Mouse (Mus musculus): ENCODE measurements at regions not wholly inside any gene's neighbourhood (a gene's known extent, or its start where the extent isn't known, plus 50 kb on each side); places are given as distances from the start of the nearest gene placed in this dataset.
"Not testable (repeated sequence)": the region's sequence is repeated elsewhere in the genome, so short reads cannot be mapped to it uniquely, and the experiment has no call there.

DNA sequence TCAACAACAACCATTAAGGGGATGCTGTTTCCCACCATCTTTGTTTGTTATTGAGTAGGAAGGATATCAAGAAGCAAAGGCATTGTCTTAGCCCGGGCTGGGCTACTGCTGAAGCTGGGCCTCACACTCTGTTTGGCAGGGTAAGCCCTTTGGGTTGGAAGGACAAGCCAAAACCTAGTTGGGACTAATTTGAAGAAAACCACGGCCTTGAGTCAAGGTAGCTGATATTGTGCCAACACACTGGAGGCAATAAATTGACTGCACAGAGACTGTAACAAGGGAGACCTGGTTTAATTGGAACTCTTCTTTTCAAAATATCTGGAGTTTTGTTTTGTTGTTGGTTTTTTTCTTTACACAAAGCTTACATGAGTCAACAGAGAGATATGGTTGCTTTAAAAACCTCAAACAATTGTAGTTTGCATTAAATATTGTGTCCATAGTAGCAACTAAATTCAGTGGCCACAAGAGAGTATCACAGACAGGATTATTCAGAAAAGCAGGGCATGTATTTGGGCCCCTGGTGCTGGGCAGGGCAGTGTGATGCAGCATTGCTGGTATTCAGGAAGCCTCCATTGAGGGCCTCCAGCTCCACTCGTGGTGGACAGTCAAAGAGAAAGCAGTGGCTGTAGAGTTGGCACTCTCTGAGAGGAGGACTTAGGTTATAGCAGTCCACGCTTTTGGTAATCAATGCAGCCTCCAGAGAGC, 105.5 kb upstream of the Ubl3 start:
- no peak for ATAC-seq (ENCODE audit: low TSS enrichment)

GRCm38 (mm10) chr5:148652525-148653243, 100.1 kb upstream of the Ubl3 start:
- no peak for ATAC-seq (ENCODE audit: low TSS enrichment)

DNA sequence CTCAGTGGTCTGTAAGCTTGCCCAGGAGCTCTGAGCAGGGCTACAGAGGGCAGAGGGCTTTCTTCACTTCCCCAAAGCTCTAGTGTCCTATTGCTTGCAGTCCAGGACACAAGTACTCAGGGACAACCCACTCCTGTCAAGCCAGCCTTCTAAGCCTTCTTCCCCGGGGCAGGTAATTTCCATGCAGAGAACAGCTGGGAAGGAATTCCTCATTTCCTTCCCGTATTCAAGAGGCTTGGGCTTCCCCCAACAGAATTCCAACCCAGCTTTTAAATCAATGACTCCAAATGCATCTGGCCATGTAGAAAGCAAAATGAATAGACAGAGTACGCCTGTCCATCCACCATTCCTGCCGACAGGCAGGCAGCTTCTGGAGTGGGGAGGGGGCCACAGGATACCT, 99.1 kb upstream of the Ubl3 start:
- ATAC-seq (ENCODE audit: low TSS enrichment) = no peak

DNA sequence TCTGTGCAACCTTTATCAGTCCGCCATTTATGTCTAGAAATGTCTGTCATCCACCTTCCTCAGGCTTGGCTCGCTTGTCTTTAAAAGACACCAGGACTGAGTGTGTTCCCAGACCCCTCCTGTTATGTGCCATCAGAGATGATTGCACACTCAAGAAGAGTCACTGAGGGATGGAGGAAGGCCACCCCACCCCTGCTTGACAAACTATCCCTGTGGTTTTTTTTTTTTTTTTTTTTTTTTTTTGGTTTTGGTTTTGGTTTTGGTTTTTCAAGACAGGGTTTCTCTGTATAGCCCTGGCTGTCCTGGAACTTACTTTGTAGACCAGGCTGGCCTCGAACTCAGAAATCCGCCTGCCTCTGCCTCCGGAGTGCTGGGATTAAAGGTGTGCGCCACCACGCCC, 97.0 kb upstream of the Ubl3 start:
- not testable (repeated sequence) for ATAC-seq (ENCODE audit: low TSS enrichment)

GRCm38 (mm10) chr5:148649123-148649522, 96.5 kb upstream of the Ubl3 start:
- no peak for ATAC-seq (ENCODE audit: low TSS enrichment)

GRCm38 (mm10) chr5:148647644-148648043, 95.1 kb upstream of the Ubl3 start:
- no peak for ATAC-seq (ENCODE audit: low TSS enrichment)

DNA sequence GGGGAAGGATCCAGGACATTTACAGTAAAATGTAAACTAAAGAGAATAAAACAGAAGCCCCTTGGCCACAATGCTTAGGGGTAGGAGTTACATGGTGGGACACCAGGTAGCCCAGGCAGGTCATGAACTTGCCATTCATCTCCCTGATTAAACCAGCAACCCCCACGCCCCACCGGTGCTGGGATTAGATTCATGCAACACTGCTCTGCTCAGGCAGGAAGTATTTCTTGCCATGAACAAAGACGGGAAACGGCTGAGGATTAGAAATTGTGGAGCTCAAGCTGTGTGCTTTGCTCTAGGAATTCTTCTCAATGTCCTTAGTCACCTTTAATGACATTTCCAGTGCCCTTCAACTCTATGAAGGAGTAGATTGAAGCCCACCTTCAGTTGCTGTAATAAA, 93.2 kb upstream of the Ubl3 start:
- ATAC-seq (ENCODE audit: low TSS enrichment) = no peak

DNA sequence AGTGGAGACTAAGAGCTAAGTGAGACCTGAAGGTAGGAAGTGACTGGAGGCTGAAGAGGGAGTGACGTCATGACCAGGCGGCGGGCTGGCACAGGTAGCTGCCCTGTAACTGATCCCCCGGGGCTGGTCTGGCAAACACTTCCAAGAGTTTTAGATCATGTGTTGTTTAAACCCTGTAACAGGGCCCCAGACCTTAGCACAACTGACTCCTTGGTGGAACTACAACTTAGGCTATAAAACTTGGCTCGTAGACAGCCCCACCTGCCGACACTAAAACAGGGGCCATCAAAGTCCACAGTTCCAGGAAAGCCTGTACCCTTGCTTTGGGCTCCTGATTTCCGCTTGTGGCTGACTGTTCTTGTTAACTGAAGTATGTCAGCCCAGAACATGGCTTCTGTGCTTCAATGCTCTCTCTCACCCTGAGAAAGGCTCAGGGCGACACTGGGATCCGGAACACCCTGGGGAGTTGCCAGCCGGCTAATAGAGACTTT, 92.6 kb upstream of the Ubl3 start:
- ATAC-seq (ENCODE audit: low TSS enrichment) = no peak

- ATAC-seq (ENCODE audit: low TSS enrichment) = no peak
Observed at GRCm38 (mm10) chr5:148644345-148644744, 91.8 kb upstream of the Ubl3 start.

DNA sequence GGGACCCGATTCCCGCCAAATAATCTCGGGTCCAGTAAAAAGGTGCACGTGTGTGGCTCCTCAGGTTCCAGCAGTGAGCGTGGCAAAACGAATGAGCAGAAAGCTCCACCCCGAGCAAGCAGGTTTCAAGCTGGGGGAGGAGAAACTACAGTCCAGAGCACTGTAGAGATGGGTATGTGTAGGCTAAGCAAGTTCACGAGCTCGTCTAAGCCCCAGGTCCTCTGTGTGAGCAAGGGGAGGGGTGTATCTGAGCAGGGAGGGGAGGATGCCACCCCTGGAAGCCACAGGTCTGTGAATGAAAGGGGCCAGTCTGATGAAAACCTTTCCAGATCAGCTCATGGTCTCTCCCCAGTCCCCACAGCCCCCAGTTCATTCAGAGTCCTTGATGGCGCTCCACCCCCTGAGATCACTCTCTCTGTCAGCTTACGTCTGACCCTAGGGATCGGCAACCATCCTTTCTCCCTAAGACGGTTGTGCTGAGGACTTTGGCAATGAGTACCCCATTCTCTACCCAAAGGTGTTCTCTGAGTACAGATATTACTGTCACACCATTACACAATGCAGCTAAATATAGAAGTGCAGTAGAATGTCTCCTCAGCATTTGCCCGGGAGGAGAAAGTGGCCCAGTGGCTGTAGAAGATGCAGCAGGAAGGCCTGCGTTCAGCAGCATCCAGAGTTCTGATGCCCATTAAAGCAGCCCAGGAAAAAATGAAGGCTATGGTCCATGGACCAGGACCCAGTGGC, 89.2 kb upstream of the Ubl3 start:
- ATAC-seq (ENCODE audit: low TSS enrichment) = no peak

GRCm38 (mm10) chr5:148640523-148640922, 87.9 kb upstream of the Ubl3 start:
- no peak for ATAC-seq (ENCODE audit: low TSS enrichment)

DNA sequence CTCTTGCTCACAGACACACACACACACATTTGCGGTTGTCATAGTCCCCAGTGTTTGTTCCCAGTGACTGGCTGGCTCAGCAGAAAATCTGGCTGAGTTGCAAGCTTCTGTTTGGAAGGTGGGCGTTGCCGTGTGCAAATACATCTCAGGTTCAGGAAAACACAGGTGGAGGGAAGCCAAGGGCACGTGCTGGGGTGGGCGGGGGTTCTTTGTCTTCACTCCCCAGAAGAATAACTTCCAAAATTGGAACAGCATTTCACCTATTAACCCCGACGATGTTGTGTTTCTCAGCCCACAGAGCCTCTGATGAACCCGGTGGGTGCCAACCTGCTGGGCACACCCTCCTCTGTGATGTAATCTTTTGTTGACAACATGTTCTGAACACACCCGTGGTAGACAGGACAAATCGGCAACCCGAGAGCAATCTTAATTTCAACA, 82.3 kb upstream of the Ubl3 start:
- no peak for ATAC-seq (ENCODE audit: low TSS enrichment)

DNA sequence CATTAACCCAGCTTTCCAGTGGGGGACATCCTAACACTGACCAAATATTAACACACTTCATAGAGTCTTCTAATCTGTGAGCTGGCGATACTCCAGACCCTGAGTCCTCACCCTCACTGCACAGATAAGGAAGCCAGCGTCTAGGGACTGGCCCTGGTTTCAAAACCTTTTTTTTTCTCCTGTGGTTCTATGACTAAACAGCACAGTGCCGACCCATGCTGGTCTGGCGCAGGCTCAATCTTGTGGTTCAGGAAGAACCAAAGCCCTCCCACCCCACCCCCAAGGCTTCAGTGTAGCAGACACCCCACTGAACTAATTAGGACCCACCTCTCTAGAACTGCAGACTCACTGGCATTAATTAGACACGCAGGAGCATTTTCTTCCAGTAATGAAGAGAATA, 81.4 kb upstream of the Ubl3 start:
- ATAC-seq (ENCODE audit: low TSS enrichment) = no peak

DNA sequence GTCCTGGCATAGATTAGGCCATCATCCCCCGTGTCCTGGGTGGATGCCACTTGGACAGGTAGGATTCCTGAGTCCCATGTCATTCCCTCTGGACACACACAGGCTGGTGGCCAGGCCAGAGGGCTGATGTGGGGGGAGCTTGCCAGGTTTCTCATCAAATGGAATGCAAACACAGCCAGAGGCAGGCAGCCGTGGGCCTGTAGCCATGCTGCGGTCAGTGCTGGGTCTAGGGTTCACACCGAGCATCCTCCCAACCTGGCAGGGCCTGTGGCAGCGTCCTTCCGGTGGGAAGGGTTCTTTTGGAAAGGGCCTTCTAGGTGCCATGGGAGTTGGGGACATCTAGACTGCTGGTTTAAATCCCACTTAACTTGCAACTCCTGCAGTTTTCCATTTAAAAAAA, 80.7 kb upstream of the Ubl3 start:
- no peak for ATAC-seq (ENCODE audit: low TSS enrichment)

DNA sequence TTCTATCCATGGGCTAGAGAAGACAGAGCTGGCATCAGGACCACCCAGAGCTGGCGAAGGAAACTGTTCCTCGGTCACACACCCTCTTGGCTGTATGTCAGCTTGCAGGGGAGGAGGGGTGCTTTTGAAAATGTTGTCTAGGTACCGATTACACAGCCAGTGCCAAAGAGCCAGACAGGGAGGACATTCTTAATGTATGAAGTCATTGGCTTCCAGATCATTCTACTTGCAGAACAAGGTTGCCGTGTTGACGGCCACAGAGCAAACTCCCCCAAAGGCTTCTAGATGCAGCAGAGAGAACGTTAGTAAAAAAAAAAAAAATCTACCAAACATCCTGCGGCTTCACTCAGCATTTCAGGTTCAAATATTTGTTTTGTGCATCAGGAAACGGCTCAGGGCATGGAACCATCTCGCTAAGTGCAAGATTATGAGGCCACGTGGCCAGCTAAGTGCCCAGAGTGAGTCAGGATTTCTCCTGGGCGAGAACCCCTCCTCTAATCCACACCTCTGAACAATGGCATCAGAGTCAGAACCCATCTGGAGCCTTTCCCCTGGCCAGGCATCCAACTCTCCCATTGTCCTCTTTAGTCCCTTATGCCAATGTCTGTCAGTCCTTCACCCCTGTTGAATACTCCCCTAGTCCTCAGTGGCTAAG, 80.1 kb upstream of the Ubl3 start:
- no peak for ATAC-seq (ENCODE audit: low TSS enrichment)

- no peak for ATAC-seq (ENCODE audit: low TSS enrichment)
Observed at GRCm38 (mm10) chr5:148631566-148631965, 79.0 kb upstream of the Ubl3 start.

GRCm38 (mm10) chr5:148626014-148626413, 73.4 kb upstream of the Ubl3 start:
- no peak for ATAC-seq (ENCODE audit: low TSS enrichment)

- peak; percentile 55; the same call in 1 of the 2 replicates for ATAC-seq (ENCODE audit: low TSS enrichment)
Observed at GRCm38 (mm10) chr5:148624649-148625405, 72.2 kb upstream of the Ubl3 start.

DNA sequence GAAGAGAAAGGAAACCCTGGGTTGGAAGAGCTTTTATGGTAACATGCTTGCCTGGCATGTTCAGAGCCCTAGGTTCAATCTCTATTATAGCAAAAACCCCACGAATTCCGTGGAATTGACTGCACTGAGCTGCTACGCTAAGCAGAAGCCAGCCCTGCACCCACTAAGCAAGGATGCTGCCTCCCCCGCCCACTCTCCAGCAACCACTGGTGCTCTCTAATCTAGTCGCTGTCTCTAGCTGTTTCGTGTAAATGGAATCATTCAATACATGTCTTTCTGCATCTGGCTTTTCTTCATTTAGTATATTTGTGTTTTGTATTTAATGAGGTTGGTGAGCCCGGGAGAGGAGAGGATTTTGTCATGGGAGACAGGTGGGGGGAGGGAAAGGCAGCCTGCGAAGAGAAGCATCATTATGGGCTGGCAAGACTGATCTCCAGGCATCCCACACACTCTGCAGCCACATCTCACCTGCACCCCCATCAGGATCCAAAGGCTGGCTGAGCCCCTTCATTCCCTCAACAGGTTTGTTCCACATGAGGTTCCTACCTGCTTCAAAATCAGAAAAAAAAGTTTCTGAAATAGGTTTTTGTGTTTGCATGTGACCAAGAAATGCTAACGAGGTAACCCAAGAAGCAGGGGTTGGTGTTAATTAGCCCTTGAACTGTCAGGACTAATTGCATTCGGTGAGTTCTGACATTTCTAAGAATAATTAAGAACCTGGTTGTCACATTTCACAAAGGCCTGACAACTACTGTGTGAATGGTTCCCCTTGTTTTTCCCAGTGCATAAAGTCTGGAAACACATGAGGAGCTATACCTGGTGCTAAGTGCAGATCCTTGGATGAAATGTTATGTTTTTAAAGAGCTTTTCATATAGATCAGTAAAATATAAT, 68.6 kb upstream of the Ubl3 start:
- peak; percentile 82 for ATAC-seq (ENCODE audit: low TSS enrichment)

DNA sequence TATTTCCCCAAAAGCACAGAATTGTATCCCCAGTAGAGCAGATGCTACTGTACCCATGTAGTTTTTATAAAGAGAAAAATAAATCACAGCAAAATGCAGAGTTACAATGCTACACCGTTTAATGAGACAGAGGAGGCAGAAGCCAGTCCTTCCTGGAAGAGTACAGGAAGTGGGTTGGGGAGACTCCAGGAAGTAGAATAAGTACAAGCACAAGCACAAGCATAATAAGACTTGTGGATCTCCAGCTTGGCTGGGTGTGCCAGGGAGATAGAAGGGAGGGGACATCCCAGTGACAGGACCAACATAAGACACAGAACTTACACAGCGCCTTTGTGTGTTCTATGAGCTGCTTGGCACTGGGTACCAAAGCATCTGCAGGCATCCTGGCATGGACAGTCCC, 67.3 kb upstream of the Ubl3 start:
- no peak for ATAC-seq (ENCODE audit: low TSS enrichment)

All from frontal cortex, adult (tissue).